Mouse (Mus musculus) gastrocnemius, postnatal 25 days (tissue): ENCODE data around the gene Il13ra1. TPM values are rescaled to one million over a fixed set of nuclear protein-coding genes. Genes with fewer than 3 reads are reported as not detected.

Experiments
- DNase-seq: peaks from one replicate; pipeline ENCODE4 v3.0.0; 2022
- total RNA-seq, 2 experiments: library from RNA; stranded (reverse); gene quantifications; 1 replicate in 1 of 2; 2 replicates in 1 of 2; pipeline ENCODE4 v1.2.3; 2021

Il13ra1 gene
- total RNA-seq, 2 experiments from 2014 or later: 2.1 to 2.2 TPM

- DNase-seq: peak; percentile 6
Observed at GRCm38 (mm10) chrX:36195736-36196525, 84.0 kb downstream of the Il13ra1 start, which contains the start of gene Zcchc12. Gene Zcchc12, plus strand, starts transcription at chrX:36195904.

- no peak for DNase-seq
Observed at GRCm38 (mm10) chrX:36209554-36209953, 97.6 kb downstream of the Il13ra1 start.

GRCm38 (mm10) chrX:36211216-36211615 is 99.3 kb downstream of the Il13ra1 start:
- DNase-seq: no peak

Other genes with a start within 250 kb of the Il13ra1 start
- gene Dock11, start 223.3 kb upstream of the Il13ra1 start, total RNA-seq: 1 to 10 TPM; 3.0 to 3.9 TPM
- gene Zcchc12, start 83.8 kb downstream of the Il13ra1 start, total RNA-seq: not detected
- 1 to 10 TPM; 2.4 TPM for gene Lonrf3, start 216.2 kb downstream of the Il13ra1 start, total RNA-seq